Mouse (Mus musculus): ENCODE data around the gene Lrrc15. TPM values are rescaled to one million over a fixed set of nuclear protein-coding genes. Genes with fewer than 3 reads are reported as not detected.

The Lrrc15 gene
- total RNA-seq, 2 experiments from 2014 or later = 0.27 to 1.3 TPM

DNA sequence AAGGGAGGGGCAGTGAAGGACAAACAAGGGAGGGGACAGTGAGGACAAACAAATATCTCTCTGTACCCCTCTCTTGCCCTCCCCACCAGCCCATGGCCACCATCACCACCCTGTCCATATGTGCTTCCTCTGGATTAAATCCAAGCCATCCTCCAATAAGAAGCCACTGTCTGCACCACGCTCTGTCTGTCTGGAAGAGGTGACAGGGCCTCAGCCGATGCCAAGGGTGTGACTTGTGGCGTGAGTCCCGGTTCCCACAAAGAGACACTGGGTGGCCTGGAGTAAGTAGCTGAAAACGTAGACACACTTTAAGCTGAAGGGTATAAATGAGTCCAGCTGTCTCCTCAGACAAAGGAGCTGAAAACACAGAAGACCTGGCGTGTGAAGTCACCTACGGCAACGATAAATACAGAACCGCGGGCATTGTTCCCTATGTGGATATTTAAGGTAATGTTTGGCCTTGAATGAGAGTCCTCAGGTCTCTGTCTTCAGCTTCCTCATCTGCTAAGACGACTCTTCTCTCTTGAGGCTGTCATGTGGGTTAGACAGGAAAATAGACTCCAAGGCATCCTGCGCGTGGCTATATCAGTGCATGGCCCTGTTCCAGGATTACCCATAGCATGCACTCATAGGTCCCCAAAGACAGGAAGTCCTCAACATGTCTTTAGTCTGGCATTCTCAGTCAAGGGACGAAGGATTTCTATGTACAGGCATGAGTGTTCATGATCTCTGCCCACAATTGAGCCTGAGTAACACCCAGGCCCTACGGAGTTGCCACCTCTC is 7.3 kb downstream of the Lrrc15 start:
- DNase-seq = no peak

DNA sequence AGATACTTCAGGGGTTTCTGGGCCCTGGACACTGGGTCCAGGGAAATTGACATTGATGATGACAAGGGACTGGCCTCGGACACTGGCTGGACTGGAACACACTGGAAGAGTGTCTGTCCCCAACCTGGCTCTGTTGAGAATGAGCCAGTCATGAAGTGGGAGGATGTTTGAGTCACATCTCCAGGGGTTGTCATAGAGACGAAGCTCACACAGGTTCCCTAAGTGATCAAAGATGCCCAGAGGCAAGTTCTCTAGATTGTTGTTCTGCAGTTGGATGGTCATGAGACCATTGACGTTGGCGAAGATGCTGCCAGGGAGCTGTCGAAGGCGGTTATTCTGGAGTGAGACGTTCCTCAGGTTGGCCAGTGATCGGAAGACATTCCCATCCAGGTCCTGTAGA is 10.0 kb downstream of the Lrrc15 start:
- no peak for DNase-seq

DNA sequence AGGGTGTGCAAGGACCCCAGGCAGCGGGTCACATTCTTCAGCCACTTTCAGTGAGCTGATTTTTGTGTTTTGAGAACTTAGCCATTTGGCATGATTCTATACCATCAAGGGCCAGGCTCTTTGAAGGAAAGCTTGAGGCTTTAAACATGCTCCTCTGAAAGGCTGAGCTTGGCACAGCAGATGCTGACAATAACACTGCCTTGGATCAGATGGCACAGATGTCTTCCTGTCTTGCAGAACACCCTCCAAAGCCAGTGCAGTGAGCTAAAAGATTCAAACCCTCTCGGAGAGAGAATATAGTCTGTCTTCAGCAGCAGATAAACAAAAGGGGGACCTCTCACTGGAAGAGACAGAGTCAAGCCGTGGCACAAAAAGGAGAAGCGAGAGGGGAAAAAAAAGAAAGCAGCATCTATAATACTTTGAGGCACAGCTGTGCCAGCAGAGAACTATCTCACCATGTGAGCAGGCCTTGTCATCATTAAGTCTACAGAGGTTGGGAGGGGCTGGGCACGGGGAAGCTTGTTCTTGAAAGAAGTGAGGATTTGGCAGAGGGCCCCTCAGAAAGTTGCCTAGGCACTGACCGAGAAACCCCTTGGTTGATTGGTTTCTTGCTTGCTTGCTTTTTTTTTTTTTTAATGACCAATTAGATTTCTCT is 11.0 kb downstream of the Lrrc15 start:
- no peak for DNase-seq

- DNase-seq = no peak
These were observed 11.8 kb downstream of the Lrrc15 start for GRCm38 (mm10) chr16:30271223-30271761.

- peak; percentile 55 for DNase-seq
These were observed 15.7 kb downstream of the Lrrc15 start, which contains the start of gene Cpn2 for GRCm38 (mm10) chr16:30267359-30267758. Cpn2 (minus strand) TSS chr16:30267499.

DNA sequence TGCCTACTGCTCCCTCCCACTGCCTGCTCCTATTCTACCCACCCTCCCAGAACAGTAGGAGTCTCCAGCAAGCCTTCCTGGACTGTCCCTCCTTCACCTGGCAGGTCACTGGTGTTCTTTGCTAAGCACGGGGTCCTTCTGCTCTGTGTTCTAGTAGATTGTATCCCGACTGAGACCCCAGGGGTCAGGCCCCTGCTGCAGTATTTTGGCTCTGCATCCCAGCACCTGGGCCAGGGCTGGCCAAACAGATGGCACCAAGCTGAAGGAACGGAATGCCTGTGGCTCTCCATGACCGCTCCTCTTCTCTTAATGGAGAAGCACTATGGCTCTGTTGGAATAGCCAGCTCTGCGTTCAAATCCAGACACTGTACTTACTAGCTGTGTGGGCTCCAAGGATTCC is 16.5 kb downstream of the Lrrc15 start:
- DNase-seq = no peak

DNA sequence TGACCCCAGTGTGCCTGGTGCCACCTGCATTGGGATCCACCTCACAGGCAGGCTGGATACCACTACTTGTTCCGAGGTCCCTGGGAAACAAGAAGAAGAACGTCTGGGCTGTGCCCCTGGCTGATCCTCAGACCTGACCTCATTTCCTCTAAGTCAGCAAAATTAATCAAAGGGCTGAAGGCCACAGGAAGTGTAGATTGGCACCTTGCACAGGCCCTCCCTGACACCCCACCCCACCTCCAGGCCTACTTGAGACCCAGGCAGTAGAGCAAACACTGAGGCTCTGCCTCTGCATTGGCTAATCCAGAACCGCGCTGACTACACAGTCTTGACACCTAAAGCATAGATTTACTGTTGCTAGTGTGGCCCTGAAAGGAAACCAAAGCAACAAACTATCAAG is 17.4 kb downstream of the Lrrc15 start:
- DNase-seq = no peak

- no peak for DNase-seq
These were observed 19.9 kb downstream of the Lrrc15 start for GRCm38 (mm10) chr16:30263156-30263555.

DNA sequence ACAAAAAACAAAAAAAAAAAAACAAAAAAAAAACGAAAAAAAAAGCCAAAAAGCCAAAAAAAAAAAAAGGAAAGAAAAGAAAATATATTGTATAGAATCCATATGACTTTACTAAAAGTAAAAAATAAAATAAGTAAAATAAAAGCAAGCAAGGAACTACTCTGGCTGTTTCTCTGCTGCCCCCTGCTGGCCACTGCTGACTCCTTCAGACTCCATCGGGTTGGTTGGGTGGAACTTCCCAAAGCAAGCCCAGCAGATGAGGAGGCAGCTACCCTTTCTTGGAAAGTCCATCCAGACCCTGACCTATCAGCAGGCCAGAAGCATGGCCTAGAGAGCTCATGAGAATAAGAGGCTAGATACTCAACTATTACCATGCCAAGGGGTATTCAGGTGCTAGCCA is 20.4 kb downstream of the Lrrc15 start:
- peak; percentile 81 for DNase-seq

GRCm38 (mm10) chr16:30262157-30262556 is 20.9 kb downstream of the Lrrc15 start:
- DNase-seq = no peak

DNA sequence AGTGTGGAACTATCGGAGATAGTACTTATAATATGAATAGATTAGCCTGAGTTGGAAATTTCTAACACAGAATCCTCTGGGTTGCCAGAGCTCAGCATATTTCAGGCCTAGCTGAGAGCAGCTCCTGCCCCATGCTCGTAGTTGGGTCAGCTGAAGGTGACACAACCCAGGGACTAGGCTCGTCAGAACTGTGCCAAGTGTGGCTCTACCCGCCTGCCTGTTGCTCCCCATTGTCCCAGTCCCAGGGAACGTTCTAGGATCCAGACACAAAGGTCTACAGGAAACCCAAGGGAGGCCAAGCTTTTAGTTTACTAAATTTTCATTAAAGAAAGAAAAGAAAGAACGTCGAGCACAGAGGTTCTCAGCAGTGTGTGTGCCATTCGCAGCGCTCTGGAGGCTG is 21.7 kb downstream of the Lrrc15 start:
- peak; percentile 42 for DNase-seq

DNA sequence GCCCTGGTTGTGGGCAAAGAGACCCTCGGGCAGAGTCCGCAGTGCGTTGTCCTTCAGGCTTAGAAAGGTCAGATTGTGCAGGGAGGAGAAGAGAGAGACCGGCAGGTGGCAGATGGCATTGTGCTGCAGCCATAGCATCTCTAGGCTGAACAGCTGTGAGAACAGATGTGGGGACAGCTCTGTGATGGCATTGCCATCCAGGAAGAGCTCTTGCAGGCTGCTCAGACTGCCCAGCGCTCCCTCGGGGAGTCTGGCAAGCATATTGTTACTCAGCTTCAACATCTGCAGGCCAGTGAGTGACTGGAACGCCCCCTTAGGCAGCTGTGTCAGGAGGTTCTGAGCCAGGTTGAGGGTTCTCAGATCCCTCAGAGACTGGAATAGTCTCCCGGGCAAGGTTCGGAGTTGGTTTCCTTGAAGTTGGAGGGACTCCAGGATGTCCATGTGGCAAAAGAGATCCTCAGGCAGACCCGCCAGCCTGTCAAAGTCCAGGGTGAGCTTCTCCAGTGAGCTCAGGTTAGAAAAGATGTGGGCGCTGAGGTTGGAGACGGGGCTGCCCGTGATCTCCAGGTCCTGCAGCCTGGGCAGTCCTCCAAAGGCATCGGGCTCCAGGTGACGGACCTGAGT is 22.9 kb downstream of the Lrrc15 start:
- DNase-seq = peak; percentile 41

- peak; percentile 64 for DNase-seq
These were observed 23.6 kb downstream of the Lrrc15 start for GRCm38 (mm10) chr16:30259444-30259843.

GRCm38 (mm10) chr16:30258441-30258840 is 24.6 kb downstream of the Lrrc15 start:
- DNase-seq = no peak

GRCm38 (mm10) chr16:30257718-30258117 is 25.3 kb downstream of the Lrrc15 start:
- DNase-seq = no peak

DNA sequence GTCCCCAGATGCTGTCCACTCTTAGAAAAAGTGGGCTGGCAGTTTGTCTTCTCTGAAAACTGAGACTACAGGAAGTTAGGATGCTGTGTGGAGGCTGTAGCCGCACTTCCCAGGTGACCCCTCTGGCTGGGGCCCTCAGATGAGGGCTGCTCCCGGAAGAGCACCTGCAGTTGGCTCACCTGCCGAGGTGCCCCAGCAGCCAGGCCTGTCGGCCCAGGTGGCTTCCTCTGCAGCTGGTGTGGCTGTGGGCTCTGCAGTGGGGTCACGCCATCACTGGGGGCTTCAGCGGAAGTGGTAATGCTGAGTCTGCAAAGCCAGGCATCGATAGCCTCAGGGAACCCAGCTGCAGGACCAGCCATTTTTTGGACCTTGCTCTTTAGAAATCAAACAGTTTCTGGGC is 28.0 kb downstream of the Lrrc15 start:
- DNase-seq = no peak

DNA sequence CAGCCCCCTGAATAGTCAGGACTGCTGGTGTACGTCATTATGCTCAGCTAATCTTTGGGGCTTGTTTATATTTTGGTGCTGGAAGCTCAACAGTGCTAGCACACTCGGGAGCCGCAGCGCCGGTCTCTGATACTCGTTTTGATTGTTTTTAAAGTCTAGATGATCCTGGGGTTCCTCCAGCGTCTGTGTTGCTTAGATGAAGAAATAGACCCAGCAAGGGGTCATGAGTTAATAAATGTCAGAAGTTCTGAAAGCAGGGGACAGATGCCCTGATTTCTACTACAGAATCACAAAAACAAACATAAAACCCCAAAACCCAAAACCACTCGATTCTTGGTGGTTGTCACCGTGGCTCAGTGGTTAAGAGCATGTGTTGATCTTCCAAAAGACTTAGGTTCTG is 29.2 kb downstream of the Lrrc15 start:
- DNase-seq = no peak

GRCm38 (mm10) chr16:30253374-30253773 is 29.7 kb downstream of the Lrrc15 start:
- no peak for DNase-seq

- DNase-seq = peak; percentile 89
These were observed 31.0 kb downstream of the Lrrc15 start for GRCm38 (mm10) chr16:30252003-30252418.

DNA sequence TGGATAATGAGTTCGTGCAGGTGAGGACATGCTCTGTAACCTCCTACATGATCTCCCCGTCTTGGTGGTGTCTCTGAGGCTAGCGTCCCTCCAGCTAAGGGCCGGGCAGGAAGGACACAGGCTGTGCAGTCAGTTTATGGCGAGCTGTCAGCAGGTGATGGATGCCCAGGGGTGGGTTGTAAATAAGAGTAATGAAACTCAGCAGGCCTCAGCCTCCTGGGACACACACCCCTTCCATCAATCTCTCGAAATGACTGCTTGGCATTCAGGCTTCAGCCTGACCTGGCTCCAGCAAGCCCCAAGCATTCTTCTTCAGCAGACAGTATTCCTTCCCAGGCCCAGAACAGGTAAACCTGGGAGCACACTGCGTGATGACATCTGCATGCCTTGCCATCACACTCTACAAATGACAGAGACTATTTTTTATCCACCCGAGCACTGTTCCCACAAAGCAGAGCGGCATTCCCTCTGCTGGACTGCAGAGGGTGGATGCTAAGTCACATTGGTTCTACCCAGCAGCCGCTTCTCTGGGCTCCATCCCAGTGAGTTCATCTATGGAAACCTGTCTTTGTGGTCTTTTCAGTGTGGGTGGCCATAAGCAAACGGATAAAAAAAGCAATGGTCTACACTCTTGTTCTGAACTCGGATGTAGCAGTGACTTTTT is 38.9 kb downstream of the Lrrc15 start:
- DNase-seq = no peak

DNA sequence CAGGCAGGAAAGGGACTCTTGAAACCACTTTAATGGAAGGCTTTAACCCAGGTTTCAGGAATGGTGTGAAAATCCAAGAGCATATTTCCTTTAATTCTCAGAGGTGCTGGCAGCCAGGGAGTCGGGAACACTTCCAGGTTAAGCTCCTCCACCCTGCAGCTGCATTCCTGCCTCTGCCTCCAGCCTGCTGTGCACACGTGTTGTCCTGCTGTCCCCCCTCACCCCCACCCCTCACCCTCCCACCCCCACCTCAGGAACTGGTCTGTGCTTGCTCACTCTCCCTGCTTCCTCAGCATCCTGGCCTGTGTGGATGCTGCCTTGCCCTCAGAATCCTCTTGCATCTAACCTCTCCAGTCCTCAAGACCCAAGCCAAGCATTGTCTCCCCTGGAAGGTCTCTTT is 41.4 kb downstream of the Lrrc15 start:
- DNase-seq = no peak

DNA sequence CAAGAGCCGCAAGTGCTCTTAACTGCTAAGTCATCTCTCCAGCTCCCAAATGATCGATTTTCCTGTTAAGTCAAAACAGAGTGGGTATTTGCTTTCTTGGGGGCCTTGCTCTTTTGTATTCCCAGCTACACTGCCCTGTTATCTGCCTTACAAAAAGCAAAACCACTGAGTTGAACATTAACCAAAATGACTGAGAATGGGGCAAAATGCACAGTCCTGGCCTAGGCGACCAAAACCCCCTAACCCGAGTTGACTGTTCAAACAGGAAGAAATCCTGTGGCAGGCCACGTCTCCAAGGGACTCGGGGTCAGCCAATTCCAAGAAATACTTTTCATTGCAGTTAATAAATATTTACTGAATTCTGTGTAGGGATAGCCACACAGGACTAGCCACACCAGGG is 44.3 kb downstream of the Lrrc15 start:
- DNase-seq = no peak

All from adrenal gland, postnatal 10 days (tissue).